Mouse (Mus musculus) neural tube, embryonic 15.5 days (tissue): ENCODE data around the gene Catsperz. TPM values are rescaled to one million over a fixed set of nuclear protein-coding genes. Genes with fewer than 3 reads are reported as not detected.
"Not testable (repeated sequence)": the region's sequence is repeated elsewhere in the genome, so short reads cannot be mapped to it uniquely, and the experiment has no call there.

Experiments
- ATAC-seq: fragments of 200-750 bp; cut with Nextera tagmentation; 2 replicates; pipeline ENCODE4 v1.8.0; 2017; ENCODE audit warnings: mild to moderate bottlenecking, moderate TSS enrichment, moderate library complexity; ENCODE audit not compliant: low FRiP score
- H3K27ac ChIP-seq: fragments of 300-500 bp; sonication (generic); replicated peaks from 2 replicates; pipeline ENCODE4 v1.5.1; 2015; ENCODE audit warnings: mild to moderate bottlenecking, inconsistent platforms
- H3K27me3 ChIP-seq: fragments of 300-500 bp; sonication (generic); replicated peaks from 2 replicates; pipeline ENCODE4 v1.6.1; 2015; ENCODE audit warnings: inconsistent platforms
- H3K36me3 ChIP-seq: fragments of 300-500 bp; sonication (generic); 2 replicates; pipeline ENCODE4 v1.6.1; 2015; ENCODE audit warnings: inconsistent platforms
- H3K4me1 ChIP-seq: fragments of 300-500 bp; sonication (generic); 2 replicates; pipeline ENCODE4 v1.6.1; 2015; ENCODE audit warnings: inconsistent platforms
- H3K4me2 ChIP-seq: fragments of 300-500 bp; sonication (generic); 2 replicates; pipeline ENCODE4 v1.6.1; 2015; ENCODE audit warnings: inconsistent platforms, mild to moderate bottlenecking, moderate library complexity
- H3K4me3 ChIP-seq: fragments of 300-500 bp; sonication (generic); replicated peaks from 2 replicates; pipeline ENCODE4 v1.5.1; 2015; ENCODE audit warnings: mild to moderate bottlenecking, inconsistent platforms
- H3K9ac ChIP-seq: fragments of 300-500 bp; sonication (generic); replicated peaks from 2 replicates; pipeline ENCODE4 v1.6.1; 2015; ENCODE audit warnings: mild to moderate bottlenecking, inconsistent platforms
- H3K9me3 ChIP-seq: fragments of 300-500 bp; sonication (generic); replicated peaks from 2 replicates; pipeline ENCODE4 v1.6.1; 2016; ENCODE audit warnings: inconsistent platforms
- WGBS: fragments of 180-500 bp; shearing (Covaris S2); methylation state at CpG from one replicate; pipeline ENCODE4 v1.1.7; 2015; ENCODE audit warnings: mixed read lengths; 5-methylcytosine and 5-hydroxymethylcytosine counted together
- polyA plus RNA-seq: library from polyadenylated mRNA; unstranded; fragments of >200 nt; fragmentation: Nextera tagmentation; extraction: Ambion mirVana; gene quantifications from 2 replicates; pipeline ENCODE4 v1.2.1, GENCODE M21; 2015

The Catsperz gene
- polyA plus RNA-seq, 1 experiment from 2014 or later = 6.8 TPM

GRCm38 (mm10) chr19:6903031-6903430, 22.1 kb downstream of the Catsperz start:
- H3K9me3 ChIP-seq = no peaks in the 10 kb centered on the region
- no peak overlapping the region for H3K4me3 ChIP-seq
- ATAC-seq = no peak
- H3K27me3 ChIP-seq = no peaks in the 10 kb centered on the region
- no peak overlapping the region for H3K27ac ChIP-seq
- H3K4me2 ChIP-seq = no peak overlapping the region
- H3K4me1 ChIP-seq = peaks cover 13% of the 10 kb centered on the region
- WGBS = 100% methylated on average over 1 of the region's 1 CpGs
- H3K36me3 ChIP-seq = peaks cover 32% of the 10 kb centered on the region
- no peak overlapping the region for H3K9ac ChIP-seq

- Histone ChIP-seq H3K9me3 (no peaks in the 10 kb centered on the region), H3K4me3 (no peak overlapping the region), H3K36me3 (peaks cover 8% of the 10 kb centered on the region; the same call in 1 of the 2 replicates), H3K4me2 (no peak overlapping the region), H3K27ac (no peak overlapping the region), H3K4me1 (no peaks in the 10 kb centered on the region), H3K9ac (no peak overlapping the region), H3K27me3 (no peaks in the 10 kb centered on the region)
- no peak for ATAC-seq
- 76% methylated on average over 4 of the region's 4 CpGs for WGBS
Measured at GRCm38 (mm10) chr19:6899641-6900040, 25.5 kb downstream of the Catsperz start.

GRCm38 (mm10) chr19:6895608-6896305, 29.4 kb downstream of the Catsperz start:
- not testable (repeated sequence) for H3K27ac ChIP-seq, H3K9ac ChIP-seq, ATAC-seq, H3K9me3 ChIP-seq, H3K4me3 ChIP-seq, H3K36me3 ChIP-seq, H3K27me3 ChIP-seq, H3K4me1 ChIP-seq, H3K4me2 ChIP-seq
- WGBS = 93% methylated on average over 18 of the region's 18 CpGs

- no peak for ATAC-seq
- WGBS = 92% methylated on average over 14 of the region's 14 CpGs
- Histone ChIP-seq H3K27ac (no peak overlapping the region), H3K9ac (no peak overlapping the region), H3K9me3 (no peaks in the 10 kb centered on the region), H3K4me2 (no peak overlapping the region), H3K4me3 (no peak overlapping the region), H3K4me1 (no peaks in the 10 kb centered on the region), H3K36me3 (no peaks in the 10 kb centered on the region), H3K27me3 (no peaks in the 10 kb centered on the region)
Measured at GRCm38 (mm10) chr19:6893731-6894451, 31.3 kb downstream of the Catsperz start.

- ATAC-seq = no peak
- H3K27me3 ChIP-seq = no peaks in the 10 kb centered on the region
- H3K4me2 ChIP-seq = no peak overlapping the region
- H3K9ac ChIP-seq = no peak overlapping the region
- 55% methylated on average over 4 of the region's 4 CpGs for WGBS
- H3K4me3 ChIP-seq = no peak overlapping the region
- no peaks in the 10 kb centered on the region for H3K4me1 ChIP-seq
- no peaks in the 10 kb centered on the region for H3K9me3 ChIP-seq
- H3K27ac ChIP-seq = no peak overlapping the region
- H3K36me3 ChIP-seq = no peaks in the 10 kb centered on the region
Measured at GRCm38 (mm10) chr19:6892512-6892911, 32.7 kb downstream of the Catsperz start.

GRCm38 (mm10) chr19:6877965-6878364, 47.2 kb downstream of the Catsperz start:
- no peak overlapping the region for H3K4me2 ChIP-seq
- H3K9ac ChIP-seq = no peak overlapping the region
- no peaks in the 10 kb centered on the region; the same call in 1 of the 2 replicates for H3K9me3 ChIP-seq
- no peaks in the 10 kb centered on the region for H3K4me1 ChIP-seq
- no peaks in the 10 kb centered on the region for H3K27me3 ChIP-seq
- no peak for ATAC-seq
- no peak overlapping the region for H3K4me3 ChIP-seq
- no peak overlapping the region for H3K27ac ChIP-seq
- no peaks in the 10 kb centered on the region for H3K36me3 ChIP-seq
- WGBS = 89% methylated on average over 4 of the region's 4 CpGs

GRCm38 (mm10) chr19:6876799-6877198, 48.4 kb downstream of the Catsperz start:
- no peak for ATAC-seq
- H3K4me2 ChIP-seq = no peak overlapping the region
- H3K4me1 ChIP-seq = no peaks in the 10 kb centered on the region
- H3K9me3 ChIP-seq = no peaks in the 10 kb centered on the region; the same call in 1 of the 2 replicates
- no peak overlapping the region for H3K9ac ChIP-seq
- H3K36me3 ChIP-seq = no peaks in the 10 kb centered on the region
- H3K27ac ChIP-seq = no peak overlapping the region
- no peak overlapping the region for H3K4me3 ChIP-seq
- H3K27me3 ChIP-seq = no peaks in the 10 kb centered on the region

- H3K9ac ChIP-seq = no peak overlapping the region
- ATAC-seq = no peak
- H3K36me3 ChIP-seq = no peaks in the 10 kb centered on the region
- WGBS = 91% methylated on average over 6 of the region's 6 CpGs
- H3K4me2 ChIP-seq = no peak overlapping the region
- no peaks in the 10 kb centered on the region for H3K4me1 ChIP-seq
- H3K27me3 ChIP-seq = no peaks in the 10 kb centered on the region
- no peak overlapping the region for H3K4me3 ChIP-seq
- H3K9me3 ChIP-seq = no peaks in the 10 kb centered on the region; the same call in 1 of the 2 replicates
- H3K27ac ChIP-seq = no peak overlapping the region
Measured at GRCm38 (mm10) chr19:6875834-6876233, 49.3 kb downstream of the Catsperz start.

- no peaks in the 10 kb centered on the region for H3K9me3 ChIP-seq
- no peak for ATAC-seq
- H3K9ac ChIP-seq = no peak overlapping the region
- no peaks in the 10 kb centered on the region for H3K4me1 ChIP-seq
- no peaks in the 10 kb centered on the region for H3K36me3 ChIP-seq
- no peak overlapping the region for H3K27ac ChIP-seq
- H3K27me3 ChIP-seq = no peaks in the 10 kb centered on the region
- WGBS = 76% methylated on average over 1 of the region's 1 CpGs
- no peak overlapping the region for H3K4me3 ChIP-seq
- no peak overlapping the region for H3K4me2 ChIP-seq
Measured at GRCm38 (mm10) chr19:6874257-6874656, 50.9 kb downstream of the Catsperz start.

- Histone ChIP-seq H3K36me3 (no peaks in the 10 kb centered on the region), H3K9me3 (no peaks in the 10 kb centered on the region), H3K27me3 (no peaks in the 10 kb centered on the region), H3K27ac (no peak overlapping the region), H3K4me2 (no peak overlapping the region), H3K9ac (no peak overlapping the region), H3K4me1 (no peaks in the 10 kb centered on the region), H3K4me3 (no peak overlapping the region)
- WGBS = 86% methylated on average over 3 of the region's 3 CpGs
- ATAC-seq = no peak
Measured at GRCm38 (mm10) chr19:6872701-6873100, 52.5 kb downstream of the Catsperz start.
